Mouse (Mus musculus) thymus, adult 2 months (tissue): ENCODE data around the gene Per2.

Experiments used
- CTCF ChIP-seq: fragments of 200-500 bp; IDR thresholded peaks from 2 replicates; pipeline ENCODE4 v1.5.1; 2012; ENCODE audit warnings: mild to moderate bottlenecking, control low read depth, low read length, moderate library complexity, borderline replicate concordance; ENCODE audit not compliant: control insufficient read depth, poor library complexity, insufficient read depth; ENCODE audit errors: extremely low read depth
- POLR2A ChIP-seq: fragments of 200-500 bp; IDR thresholded peaks from 2 replicates; pipeline ENCODE4 v1.6.1; 2012; ENCODE audit warnings: mild to moderate bottlenecking, low read length, control low read depth, moderate library complexity; ENCODE audit not compliant: control insufficient read depth, poor library complexity, insufficient read depth; ENCODE audit errors: extremely low read depth

DNA sequence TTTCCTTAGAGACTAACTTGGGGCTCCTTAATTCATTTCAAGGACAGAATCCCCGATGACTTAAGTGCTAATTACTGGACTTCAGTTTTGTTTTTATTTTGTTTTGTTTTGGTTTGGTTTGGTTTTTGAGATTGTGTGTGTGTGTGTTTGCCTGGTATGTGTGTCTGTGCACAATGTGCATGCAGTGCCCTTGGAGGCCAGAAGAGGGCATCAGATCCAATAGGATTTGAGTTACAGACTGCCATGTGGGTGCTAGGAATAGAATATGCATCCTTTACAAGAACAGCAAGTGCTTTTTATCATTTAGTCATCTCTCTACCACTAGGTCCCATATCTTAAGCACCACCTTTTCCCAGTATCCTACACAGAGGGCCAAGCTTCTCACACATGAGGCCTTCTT is 19.8 kb upstream of the Per2 start:
- no peak for TF ChIP-seq POLR2A
- TF ChIP-seq CTCF = no peak
